Mouse (Mus musculus) kidney, adult 2 months (tissue): ENCODE measurements around the gene Papolb. TPM values are rescaled to one million over a fixed set of nuclear protein-coding genes. Genes with fewer than 3 reads are reported as not detected.

Experiments used
- DNase-seq: peaks from one replicate; pipeline ENCODE4 v3.0.0; 2021
- H3K27ac ChIP-seq: fragments of 200-500 bp; 2 replicates; pipeline ENCODE4 v1.5.1; 2012; ENCODE audit warnings: low read depth, low read length, control low read depth, inconsistent platforms; ENCODE audit not compliant: insufficient read depth
- H3K27me3 ChIP-seq: fragments of 200-500 bp; replicated peaks from 2 replicates; pipeline ENCODE4 v1.6.1; 2012; ENCODE audit warnings: mild to moderate bottlenecking, moderate library complexity, low read length, inconsistent platforms; ENCODE audit not compliant: control insufficient read depth, insufficient read depth
- H3K36me3 ChIP-seq: fragments of 200-500 bp; 2 replicates; pipeline ENCODE4 v1.6.1; 2012; ENCODE audit warnings: mild to moderate bottlenecking, moderate library complexity, low read length, inconsistent platforms; ENCODE audit not compliant: control insufficient read depth, insufficient read depth
- H3K4me1 ChIP-seq: fragments of 200-500 bp; 2 replicates; pipeline ENCODE4 v1.6.1; 2011; ENCODE audit warnings: low read length; ENCODE audit not compliant: control insufficient read depth, insufficient read depth
- H3K4me3 ChIP-seq: fragments of 200-500 bp; 2 replicates; pipeline ENCODE4 v1.5.1; 2011; ENCODE audit warnings: mild to moderate bottlenecking, low read depth, low read length, control low read depth; ENCODE audit not compliant: insufficient read depth
- CTCF ChIP-seq: fragments of 200-500 bp; conservative IDR thresholded peaks from 2 replicates; pipeline ENCODE4 v1.5.1; 2011; ENCODE audit warnings: low read depth, mild to moderate bottlenecking, control low read depth, low read length, moderate library complexity, mixed read lengths; ENCODE audit not compliant: insufficient read depth, insufficient read length
- POLR2A ChIP-seq: fragments of 200-500 bp; IDR thresholded peaks from one replicate; pipeline ENCODE4 v1.6.1; 2011; ENCODE audit warnings: low read depth, low read length, control low read depth
- WGBS: fragments of 180-500 bp; shearing (Covaris S2); methylation state at CpG from one replicate; pipeline ENCODE4 v1.1.7; 2018; 5-methylcytosine and 5-hydroxymethylcytosine counted together
- polyA plus RNA-seq: library from polyadenylated mRNA; depleted of rRNA; stranded (reverse); fragments of >200 nt; gene quantifications from 2 replicates; pipeline ENCODE4 v1.2.3, GENCODE M21; 2012; rRNA removed

The Papolb gene
- polyA plus RNA-seq, 1 experiment = not detected

GRCm38 (mm10) chr5:142478829-142479435 is 50.9 kb downstream of the Papolb start:
- no peaks in the 10 kb centered on the region for H3K36me3 ChIP-seq
- TF ChIP-seq CTCF (peak; percentile 87), POLR2A (no peak)
- H3K27ac ChIP-seq = no peak overlapping the region
- no peak overlapping the region for H3K4me3 ChIP-seq
- H3K4me1 ChIP-seq = no peaks in the 10 kb centered on the region
- 29% methylated on average over 17 of the region's 17 CpGs for WGBS
- peak; percentile 74 for DNase-seq
- H3K27me3 ChIP-seq = no peaks in the 10 kb centered on the region

DNA sequence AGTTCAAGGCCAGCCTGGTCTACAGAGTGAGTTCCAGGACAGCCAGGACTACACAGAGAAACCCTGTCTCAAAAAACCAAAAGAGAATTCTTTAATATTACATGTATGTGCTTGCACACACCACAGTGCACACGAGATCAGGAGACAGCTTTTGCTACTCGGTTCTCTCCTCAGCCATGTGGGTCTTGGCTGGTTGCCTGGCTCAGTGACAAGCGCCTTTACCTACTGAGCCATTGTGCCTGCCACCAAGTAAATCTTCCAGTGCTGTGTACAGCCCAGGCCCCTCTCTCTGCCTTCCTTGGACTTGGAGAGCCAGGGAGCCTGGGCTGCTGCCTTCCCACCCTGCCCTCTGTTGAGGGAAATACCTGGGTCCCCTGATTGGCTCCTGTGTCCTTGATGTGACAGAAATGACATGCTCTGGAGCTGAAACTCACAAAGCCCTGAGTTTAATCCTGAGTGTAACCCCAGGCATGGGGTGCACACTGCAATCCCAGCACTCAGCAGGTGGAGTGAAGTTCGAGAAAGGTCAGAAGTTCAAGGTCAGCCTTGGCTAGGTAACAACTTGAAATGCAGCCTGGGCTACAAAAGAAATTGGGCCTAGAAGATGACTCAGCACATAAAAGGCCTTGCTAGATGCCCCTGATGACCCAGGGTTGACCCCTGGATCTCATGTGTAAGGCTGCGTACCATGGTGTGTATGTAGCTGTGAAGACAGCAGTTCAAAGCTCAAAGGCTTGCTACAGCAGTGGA is 51.8 kb downstream of the Papolb start:
- WGBS = 79% methylated on average over 5 of the region's 5 CpGs

DNA sequence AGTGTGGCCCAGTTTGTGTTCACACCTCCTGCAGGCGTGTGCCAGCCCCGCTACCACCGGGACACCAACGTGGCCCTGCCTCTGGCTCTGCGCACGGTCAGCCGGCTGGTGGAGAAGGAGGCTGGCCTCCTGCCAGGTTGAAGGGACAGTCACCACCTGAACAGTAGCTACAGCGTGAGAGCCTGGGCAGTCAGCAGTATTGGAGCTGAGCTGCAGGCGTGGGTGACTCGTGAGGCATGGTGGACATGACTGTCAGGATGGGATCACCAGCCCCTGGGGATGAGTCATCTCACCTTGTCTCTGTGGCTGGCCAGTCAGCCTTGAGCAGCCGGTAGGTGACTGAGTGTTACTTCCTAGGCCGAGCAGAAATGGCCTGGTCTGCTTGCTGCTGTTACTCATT is 52.5 kb downstream of the Papolb start:
- DNase-seq = no peak
- H3K36me3 ChIP-seq = no peaks in the 10 kb centered on the region
- no peak overlapping the region for H3K27ac ChIP-seq
- no peak overlapping the region for H3K4me3 ChIP-seq
- H3K4me1 ChIP-seq = no peaks in the 10 kb centered on the region
- TF ChIP-seq POLR2A (no peak), CTCF (no peak)
- WGBS = 65% methylated on average over 12 of the region's 12 CpGs
- H3K27me3 ChIP-seq = no peaks in the 10 kb centered on the region

More for the DNA sequence above, 51.8 kb downstream of the Papolb start:
- no peaks in the 10 kb centered on the region for H3K36me3 ChIP-seq
- H3K27me3 ChIP-seq = no peaks in the 10 kb centered on the region
- H3K4me3 ChIP-seq = no peak overlapping the region
- no peak for DNase-seq
- H3K27ac ChIP-seq = no peak overlapping the region
- no peaks in the 10 kb centered on the region for H3K4me1 ChIP-seq
- TF ChIP-seq POLR2A = no peak
- no peak for TF ChIP-seq CTCF

Other genes starting within 250 kb of the Papolb start
- 11.6 and 12.4 TPM in 2 replicates for gene Foxk1, start 128.6 kb downstream of the Papolb start, polyA plus RNA-seq
- 37.4 and 45.6 TPM in 2 replicates for gene Ap5z1, start 66.1 kb downstream of the Papolb start, polyA plus RNA-seq
- 0.67 and 0.88 TPM in 2 replicates for gene Radil, start 21.0 kb upstream of the Papolb start, polyA plus RNA-seq
- 1.5 and 1.8 TPM in 2 replicates for gene Mmd2, start 78.7 kb upstream of the Papolb start, polyA plus RNA-seq
- 61.0 and 63.7 TPM in 2 replicates for gene Wipi2, start 97.6 kb upstream of the Papolb start, polyA plus RNA-seq
- 0.92 and 1.1 TPM in 2 replicates for gene Slc29a4, start 162.4 kb upstream of the Papolb start, polyA plus RNA-seq